Mouse (Mus musculus) liver, adult 2 months (tissue): ENCODE measurements around the gene Prdm4. TPM values are rescaled to one million over a fixed set of nuclear protein-coding genes. Genes with fewer than 3 reads are reported as not detected.

Experiments
- DNase-seq: peaks from one replicate; pipeline ENCODE4 v3.0.0-alpha.2; 2011; ENCODE audit warnings: low read depth, low spot score; ENCODE audit errors: extremely low read depth
- H3K27ac ChIP-seq: fragments of 200-500 bp; replicated peaks from 2 replicates; pipeline ENCODE4 v1.5.1; 2012; ENCODE audit warnings: low read depth, mild to moderate bottlenecking, control low read depth, inconsistent platforms, low read length; ENCODE audit not compliant: insufficient read depth
- H3K27me3 ChIP-seq: fragments of 200-500 bp; 2 replicates; pipeline ENCODE4 v1.6.1; 2012; ENCODE audit warnings: mild to moderate bottlenecking, moderate library complexity, low read length, inconsistent platforms; ENCODE audit not compliant: control insufficient read depth, insufficient read depth
- H3K36me3 ChIP-seq: fragments of 200-500 bp; 2 replicates; pipeline ENCODE4 v1.6.1; 2012; ENCODE audit warnings: low read length, inconsistent platforms; ENCODE audit not compliant: control insufficient read depth, insufficient read depth
- H3K4me1 ChIP-seq: fragments of 200-500 bp; 2 replicates; pipeline ENCODE4 v1.6.1; 2011; ENCODE audit warnings: low read length; ENCODE audit not compliant: control insufficient read depth, insufficient read depth
- H3K4me3 ChIP-seq: fragments of 200-500 bp; 2 replicates; pipeline ENCODE4 v1.5.1; 2011; ENCODE audit warnings: low read depth, mild to moderate bottlenecking, control low read depth, low read length, moderate library complexity; ENCODE audit not compliant: insufficient read depth
- H3K79me2 ChIP-seq: fragments of 200-500 bp; 2 replicates; pipeline ENCODE4 v1.6.1; 2012; ENCODE audit warnings: inconsistent platforms, mild to moderate bottlenecking, low read length, moderate library complexity; ENCODE audit not compliant: control insufficient read depth, insufficient read depth
- H3K9ac ChIP-seq: fragments of 200-500 bp; 2 replicates; pipeline ENCODE4 v1.6.1; 2012; ENCODE audit warnings: low read depth, mild to moderate bottlenecking, control low read depth, inconsistent platforms, low read length
- CTCF ChIP-seq: fragments of 200-500 bp; IDR thresholded peaks from 2 replicates; pipeline ENCODE4 v1.5.1; 2011; ENCODE audit warnings: low read depth, low read length, control low read depth
- POLR2A ChIP-seq: fragments of 200-500 bp; IDR thresholded peaks from 2 replicates; pipeline ENCODE4 v1.6.1; 2011; ENCODE audit warnings: low read length, control low read depth; ENCODE audit not compliant: insufficient read depth; ENCODE audit errors: extremely low read depth
- WGBS: fragments of 180-500 bp; shearing (Covaris S2); methylation state at CpG from one replicate; pipeline ENCODE4 v1.1.7; 2018; 5-methylcytosine and 5-hydroxymethylcytosine counted together
- polyA plus RNA-seq: library from polyadenylated mRNA; depleted of rRNA; stranded (reverse); fragments of >200 nt; gene quantifications from 2 replicates; pipeline ENCODE4 v1.2.3, GENCODE M21; 2012; rRNA removed
- total RNA-seq: library from RNA; depleted of rRNA; stranded (reverse); fragments of >200 nt; gene quantifications from 2 replicates; pipeline ENCODE4 v1.2.3, GENCODE M21; 2014; rRNA removed

The Prdm4 gene
- 3.7 and 5.2 TPM in 2 replicates for total RNA-seq
- polyA plus RNA-seq: 4.6 and 6.3 TPM in 2 replicates

GRCm38 (mm10) chr10:85916498-85917309 is at the start of gene Prdm4:
Gene Prdm4, minus strand, starts transcription at chr10:85917142.
- TF ChIP-seq POLR2A: no peak
- TF ChIP-seq CTCF: peak; percentile 21; the same call in 1 of the 2 replicates
- no peaks in the 10 kb centered on the region for H3K79me2 ChIP-seq
- H3K4me3 ChIP-seq: peak within 1 kb of the TSS; percentile 100
- H3K9ac ChIP-seq: peak within 1 kb of the TSS; percentile 84
- H3K27ac ChIP-seq: peak within 1 kb of the TSS; percentile 60
- H3K36me3 ChIP-seq: peaks cover 12% of the 10 kb centered on the region
- DNase-seq: peak; percentile 93
- H3K4me1 ChIP-seq: peaks cover 4% of the 10 kb centered on the region
- WGBS: 1% methylated on average over 90 of the region's 90 CpGs
- no peaks in the 10 kb centered on the region for H3K27me3 ChIP-seq

DNA sequence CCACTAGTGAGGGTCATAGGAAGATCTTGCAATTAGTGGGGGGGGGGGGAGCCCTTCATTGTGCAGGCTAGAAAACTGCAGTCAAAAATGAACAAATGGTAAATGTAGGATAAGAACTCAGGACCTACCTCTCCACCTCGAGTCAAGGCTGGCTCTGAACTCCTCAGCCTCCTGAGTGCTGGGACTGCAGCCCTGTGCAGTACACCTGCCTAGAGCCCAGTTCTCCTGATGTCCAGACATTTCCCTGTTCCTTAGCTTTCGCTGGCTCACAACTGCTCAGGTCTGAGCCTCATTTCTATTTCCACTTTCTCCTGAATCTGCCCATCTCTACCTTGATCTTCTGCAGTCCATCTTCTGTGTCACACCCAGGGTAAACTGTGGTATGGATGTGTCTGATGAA is 49.5 kb upstream of the Prdm4 start:
- no peaks in the 10 kb centered on the region for H3K79me2 ChIP-seq
- H3K36me3 ChIP-seq: no peaks in the 10 kb centered on the region
- H3K27me3 ChIP-seq: no peaks in the 10 kb centered on the region
- 57% methylated on average over 2 of the region's 2 CpGs for WGBS
- H3K4me1 ChIP-seq: no peaks in the 10 kb centered on the region
- no peak overlapping the region for H3K27ac ChIP-seq
- no peak for DNase-seq
- TF ChIP-seq CTCF (no peak), POLR2A (no peak)
- no peak overlapping the region for H3K9ac ChIP-seq
- H3K4me3 ChIP-seq: no peak overlapping the region

- 87% methylated on average over 7 of the region's 7 CpGs for WGBS
- H3K9ac ChIP-seq: no peak overlapping the region
Measured at GRCm38 (mm10) chr10:85964316-85964715, 47.4 kb upstream of the Prdm4 start.

DNA sequence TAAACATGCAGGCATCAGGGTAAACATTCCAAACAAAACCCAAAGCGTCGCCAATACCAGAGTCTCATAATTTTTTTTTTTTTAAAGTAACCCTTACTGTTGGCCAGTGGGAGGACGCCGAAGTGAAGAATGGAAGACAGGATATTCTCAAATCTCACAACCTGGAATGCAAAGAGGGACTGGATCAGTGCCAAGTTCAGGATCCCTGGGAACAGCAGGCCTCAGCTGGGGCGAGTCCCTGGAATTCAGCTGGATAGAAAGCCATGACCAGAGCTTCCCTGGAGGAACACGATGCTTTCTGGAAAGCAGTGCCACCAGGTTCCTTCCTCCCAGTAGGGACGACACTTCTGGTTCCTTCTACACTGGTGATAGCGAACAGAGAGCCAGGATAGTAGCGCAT is 46.0 kb upstream of the Prdm4 start:
- Histone ChIP-seq H3K9ac (no peak overlapping the region), H3K36me3 (no peaks in the 10 kb centered on the region), H3K27ac (no peak overlapping the region), H3K27me3 (no peaks in the 10 kb centered on the region), H3K4me1 (no peaks in the 10 kb centered on the region), H3K4me3 (no peak overlapping the region), H3K79me2 (no peaks in the 10 kb centered on the region)
- no peak for DNase-seq
- TF ChIP-seq CTCF: no peak
- TF ChIP-seq POLR2A: no peak
- WGBS: 75% methylated on average over 9 of the region's 9 CpGs

More at GRCm38 (mm10) chr10:85964316-85964715, 47.4 kb upstream of the Prdm4 start:
- DNase-seq: no peak
- TF ChIP-seq POLR2A: no peak
- no peak for TF ChIP-seq CTCF
- Histone ChIP-seq H3K79me2 (no peaks in the 10 kb centered on the region), H3K27ac (no peak overlapping the region), H3K4me1 (no peaks in the 10 kb centered on the region), H3K4me3 (no peak overlapping the region), H3K27me3 (no peaks in the 10 kb centered on the region), H3K36me3 (no peaks in the 10 kb centered on the region)

- Histone ChIP-seq H3K27me3 (no peaks in the 10 kb centered on the region), H3K4me3 (peak within 1 kb of the TSS; percentile 98), H3K27ac (peak within 1 kb of the TSS; percentile 67), H3K9ac (peak within 1 kb of the TSS; percentile 97), H3K36me3 (peaks cover 6% of the 10 kb centered on the region), H3K4me1 (peaks cover 8% of the 10 kb centered on the region; the same call in 1 of the 2 replicates), H3K79me2 (peaks cover 9% of the 10 kb centered on the region; the same call in 1 of the 2 replicates)
- no peak for TF ChIP-seq POLR2A
- TF ChIP-seq CTCF: no peak
- under 1% methylated on average over 38 of the region's 38 CpGs for WGBS
- peak; percentile 87 for DNase-seq
Measured at GRCm38 (mm10) chr10:85957464-85957950, 40.6 kb upstream of the Prdm4 start, which contains the start of gene Rtcb. Gene Rtcb, minus strand, starts transcription at chr10:85957823.

GRCm38 (mm10) chr10:85956871-85957419 is 40.0 kb upstream of the Prdm4 start:
- Histone ChIP-seq H3K79me2 (peaks cover 9% of the 10 kb centered on the region; the same call in 1 of the 2 replicates), H3K27ac (peak overlapping the region; percentile 67), H3K4me3 (peak overlapping the region; percentile 98), H3K36me3 (peaks cover 10% of the 10 kb centered on the region), H3K4me1 (peaks cover 8% of the 10 kb centered on the region; the same call in 1 of the 2 replicates), H3K27me3 (no peaks in the 10 kb centered on the region), H3K9ac (peak overlapping the region; percentile 97)
- TF ChIP-seq CTCF: no peak
- 2% methylated on average over 20 of the region's 20 CpGs for WGBS
- no peak for DNase-seq
